26 mouse cellular contexts compared by ENCODE assay signal in the genomic region with DNA sequence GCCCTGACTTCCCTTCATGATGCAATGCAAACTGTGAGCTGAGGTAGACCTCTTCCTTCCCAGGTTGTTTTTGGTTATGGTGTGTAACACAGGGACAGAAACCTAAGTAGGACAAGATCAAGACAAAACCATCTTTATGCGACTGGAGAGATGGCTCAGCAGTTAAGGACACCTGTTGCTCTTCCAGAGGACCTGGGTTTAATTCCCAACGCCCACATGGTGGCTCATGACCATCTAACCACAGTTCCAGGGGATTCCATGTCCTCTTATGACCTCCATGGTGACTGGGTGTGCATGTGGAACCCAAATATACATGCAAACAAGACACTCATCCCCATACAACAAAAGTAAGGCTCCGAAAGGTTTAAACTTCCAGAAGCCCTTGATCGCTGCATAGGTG.
"Had no signal": no experiment of that assay in that cellular context is flagged by ENCODE, and none has a peak within 500 bp of the region (broad histone marks: within the 10 kb centered on the region; RNA-seq: fewer than 3 reads in every experiment).

No protein-coding gene starts in this region.

- H3K4me3 ChIP-seq: gastrocnemius, adult 2 months; heart, embryonic 13.5 days; heart, embryonic 15.5 days; hindbrain, embryonic 13.5 days; hindbrain, embryonic 15.5 days; kidney, embryonic 15.5 days; layer of hippocampus, adult 2 months; left cerebral cortex, adult 2 months; limb, embryonic 10.5 days; limb, embryonic 12.5 days; liver, embryonic 13.5 days; liver, embryonic 15.5 days had no signal

- ATAC-seq: hindbrain, postnatal 0 days; intestine, embryonic 16.5 days had no signal

- H3K27ac ChIP-seq: gastrocnemius, adult 2 months; heart, embryonic 13.5 days; heart, embryonic 15.5 days; hindbrain, embryonic 13.5 days; hindbrain, embryonic 15.5 days; hindbrain, postnatal 0 days; kidney, embryonic 15.5 days; kidney, postnatal 0 days; layer of hippocampus, adult 2 months; left cerebral cortex, adult 2 months; limb, embryonic 10.5 days; limb, embryonic 12.5 days; liver, embryonic 13.5 days; liver, embryonic 15.5 days had no signal

- H3K9me3 ChIP-seq: heart, embryonic 15.5 days; hindbrain, embryonic 13.5 days; hindbrain, embryonic 15.5 days; kidney, embryonic 15.5 days; limb, embryonic 10.5 days; liver, embryonic 15.5 days had no signal

- H3K4me1 ChIP-seq: hindbrain, embryonic 13.5 days; hindbrain, embryonic 15.5 days; limb, embryonic 10.5 days; limb, embryonic 12.5 days had no signal

- H3K36me3 ChIP-seq: hindbrain, embryonic 13.5 days; hindbrain, embryonic 15.5 days; kidney, embryonic 15.5 days; limb, embryonic 10.5 days; limb, embryonic 12.5 days; liver, embryonic 13.5 days; liver, embryonic 15.5 days had no signal

- DNase-seq: gastrocnemius, adult 2 months; gastrocnemius, postnatal 10 days; gastrocnemius, postnatal 25 days; heart, adult 18-20 months; heart, postnatal 14 days; heart, postnatal 36 days; kidney, adult 11 months; kidney, adult 2 months; kidney, adult 9 months; kidney, postnatal 14 days; kidney, postnatal 4 days; liver; liver, embryonic 13.5 days had no signal

- H3K27me3 ChIP-seq: heart, embryonic 13.5 days; heart, embryonic 15.5 days; hindbrain, embryonic 13.5 days; hindbrain, embryonic 15.5 days; kidney, embryonic 15.5 days; limb, embryonic 12.5 days; liver, embryonic 15.5 days had no signal
